Mouse (Mus musculus) limb, embryonic 10.5 days (tissue): Measurements from ENCODE around the gene Tgfb1i1. TPM values are rescaled to one million over a fixed set of nuclear protein-coding genes. Genes with fewer than 3 reads are reported as not detected.

Source experiments
- DNase-seq: peaks from one replicate; pipeline ENCODE4 v3.0.0-alpha.2; 2017; ENCODE audit warnings: low spot score
- H3K27ac ChIP-seq: fragments of 300-500 bp; sonication (generic); 2 replicates; pipeline ENCODE4 v1.5.1; 2016; ENCODE audit warnings: mild to moderate bottlenecking
- H3K27me3 ChIP-seq: fragments of 300-500 bp; sonication (generic); 2 replicates; pipeline ENCODE4 v1.6.1; 2016; ENCODE audit warnings: low read depth, mild to moderate bottlenecking; ENCODE audit not compliant: poor library complexity, severe bottlenecking
- H3K36me3 ChIP-seq: fragments of 300-500 bp; sonication (generic); 2 replicates; pipeline ENCODE4 v1.6.1; 2016; ENCODE audit warnings: mild to moderate bottlenecking, moderate library complexity
- H3K4me1 ChIP-seq: fragments of 300-500 bp; sonication (generic); 2 replicates; pipeline ENCODE4 v1.6.1; 2016
- H3K4me3 ChIP-seq: fragments of 300-500 bp; sonication (generic); 2 replicates; pipeline ENCODE4 v1.5.1; 2016; ENCODE audit warnings: mild to moderate bottlenecking, moderate library complexity
- H3K9me3 ChIP-seq: fragments of 300-500 bp; sonication (generic); replicated peaks from 2 replicates; pipeline ENCODE4 v1.6.1; 2016; ENCODE audit warnings: mild to moderate bottlenecking
- WGBS: fragments of 180-500 bp; shearing (Covaris S2); methylation state at CpG from one replicate; pipeline ENCODE4 v1.1.7; 2016; 5-methylcytosine and 5-hydroxymethylcytosine counted together
- microRNA-seq: library from miRNA; unstranded; fragments of <30 nt; microRNA quantifications from one replicate; pipeline ENCODE4, GENCODE M21; 2017
- polyA plus RNA-seq: library from polyadenylated mRNA; unstranded; fragments of >200 nt; fragmentation: Nextera tagmentation; extraction: Ambion mirVana; gene quantifications from 2 replicates; pipeline ENCODE4 v1.2.1, GENCODE M21; 2016

Gene Tgfb1i1
- polyA plus RNA-seq, 1 experiment from 2014 or later: 12.9 TPM

GRCm38 (mm10) chr7:128300952-128301351, 54.3 kb downstream of the Tgfb1i1 start:
- WGBS: 75% methylated on average over 3 of the region's 3 CpGs
- Histone ChIP-seq H3K4me1 (peaks cover 22% of the 10 kb centered on the region), H3K27ac (no peak overlapping the region), H3K4me3 (no peak overlapping the region), H3K36me3 (no peaks in the 10 kb centered on the region), H3K9me3 (no peaks in the 10 kb centered on the region), H3K27me3 (no peaks in the 10 kb centered on the region)
- DNase-seq: no peak

DNA sequence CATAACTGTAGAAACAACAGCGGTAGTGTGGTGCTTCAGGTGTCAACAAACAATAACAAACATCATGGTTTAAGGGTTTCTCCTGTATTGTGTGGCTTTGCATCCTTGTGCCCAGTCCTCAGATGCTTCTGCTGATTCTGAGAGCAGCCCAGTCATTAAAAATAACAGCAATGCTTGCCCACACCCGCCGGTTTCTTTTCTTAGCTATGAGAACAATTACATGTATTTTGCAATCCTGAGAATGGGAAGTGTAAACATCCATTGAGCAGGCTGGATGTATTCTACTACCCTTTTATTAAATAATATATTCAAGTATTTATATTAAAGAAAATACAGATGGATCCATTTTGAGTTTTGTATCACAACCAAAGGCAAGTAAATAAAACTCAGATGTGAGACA, 55.5 kb downstream of the Tgfb1i1 start:
- Histone ChIP-seq H3K27ac (no peak overlapping the region), H3K4me1 (peaks cover 11% of the 10 kb centered on the region), H3K36me3 (no peaks in the 10 kb centered on the region), H3K27me3 (no peaks in the 10 kb centered on the region), H3K4me3 (no peak overlapping the region), H3K9me3 (no peaks in the 10 kb centered on the region)
- no peak for DNase-seq
- WGBS: 88% methylated on average over 3 of the region's 3 CpGs

GRCm38 (mm10) chr7:128304198-128304597, 57.6 kb downstream of the Tgfb1i1 start:
- H3K4me3 ChIP-seq: no peak overlapping the region
- WGBS: 83% methylated on average over 6 of the region's 6 CpGs

GRCm38 (mm10) chr7:128304907-128305306, 58.3 kb downstream of the Tgfb1i1 start:
- Histone ChIP-seq H3K27me3 (no peaks in the 10 kb centered on the region), H3K36me3 (no peaks in the 10 kb centered on the region), H3K4me3 (no peak overlapping the region), H3K27ac (no peak overlapping the region), H3K4me1 (no peaks in the 10 kb centered on the region), H3K9me3 (no peaks in the 10 kb centered on the region)
- DNase-seq: no peak
- WGBS: 22% methylated on average over 5 of the region's 5 CpGs

More at GRCm38 (mm10) chr7:128304198-128304597, 57.6 kb downstream of the Tgfb1i1 start:
- H3K27me3 ChIP-seq: no peaks in the 10 kb centered on the region
- H3K27ac ChIP-seq: no peak overlapping the region
- no peaks in the 10 kb centered on the region for H3K4me1 ChIP-seq
- DNase-seq: no peak
- H3K9me3 ChIP-seq: no peaks in the 10 kb centered on the region
- H3K36me3 ChIP-seq: no peaks in the 10 kb centered on the region

Small RNA genes within 50 kb of the gene (microRNA-seq; reads per million reads assigned to microRNA genes)
- not detected for gene Mir3103

Other genes starting within 250 kb of the Tgfb1i1 start
- not detected in 2 replicates for gene Trim72, start 242.9 kb upstream of the Tgfb1i1 start, polyA plus RNA-seq
- gene Itgam, start 184.2 kb upstream of the Tgfb1i1 start, polyA plus RNA-seq: 0.28 and 0.40 TPM in 2 replicates
- gene Gm49368, start 184.1 kb upstream of the Tgfb1i1 start, polyA plus RNA-seq: not detected in 2 replicates
- not detected in 2 replicates for gene Itgax, start 117.3 kb upstream of the Tgfb1i1 start, polyA plus RNA-seq
- gene Itgad, start 92.4 kb upstream of the Tgfb1i1 start, polyA plus RNA-seq: not detected in 2 replicates
- 0.23 and 0.51 TPM in 2 replicates for gene Cox6a2, start 40.4 kb upstream of the Tgfb1i1 start, polyA plus RNA-seq
- gene Armc5, start 9.5 kb upstream of the Tgfb1i1 start, polyA plus RNA-seq: 17.8 and 20.0 TPM in 2 replicates
- 7.7 and 10.6 TPM in 2 replicates for gene 9130023H24Rik, start 8.8 kb upstream of the Tgfb1i1 start, polyA plus RNA-seq
- gene Slc5a2, start 18.8 kb downstream of the Tgfb1i1 start, polyA plus RNA-seq: 0.33 and 0.50 TPM in 2 replicates
- 27.9 and 28.4 TPM in 2 replicates for gene BC017158, start 51.4 kb downstream of the Tgfb1i1 start, polyA plus RNA-seq
- gene Rgs10, start 171.9 kb downstream of the Tgfb1i1 start, polyA plus RNA-seq: 2.7 and 3.5 TPM in 2 replicates
- gene Tial1, start 214.9 kb downstream of the Tgfb1i1 start, polyA plus RNA-seq: 24.2 and 24.9 TPM in 2 replicates